Mouse (Mus musculus) regulatory T cell (primary cell): Measurements from ENCODE around the gene Mkln1.

Experiments
- in situ Hi-C: fragments of 300-600 bp; cut with MboI, MseI; formaldehyde crosslinking; loops from one replicate; pipeline ENCODE4 v1.15.1; 2025; ENCODE audit warnings: high pct_unique_total_duplicates

The Mkln1 gene

DNA sequence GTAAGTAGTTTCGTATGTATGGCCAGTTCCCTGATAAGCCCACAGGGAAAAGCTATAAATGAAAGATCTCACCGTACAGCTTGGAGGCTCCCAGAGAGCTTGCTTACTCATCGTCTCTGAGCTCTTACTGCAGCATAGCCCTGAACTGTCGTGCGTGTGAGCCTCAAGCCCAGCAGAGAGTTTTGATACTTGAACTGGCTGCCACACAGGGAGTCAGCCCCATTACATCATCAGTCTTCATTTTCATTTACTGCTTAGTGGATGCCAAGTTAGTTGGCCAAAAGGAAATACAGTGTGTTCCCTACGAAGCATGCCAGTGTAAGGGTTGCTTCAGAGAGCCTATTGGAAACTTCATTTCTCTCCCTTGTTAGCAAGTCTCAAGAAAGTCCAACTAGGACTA is 115.2 kb downstream of the Mkln1 start:
- in situ Hi-C loops = no loop called here

DNA sequence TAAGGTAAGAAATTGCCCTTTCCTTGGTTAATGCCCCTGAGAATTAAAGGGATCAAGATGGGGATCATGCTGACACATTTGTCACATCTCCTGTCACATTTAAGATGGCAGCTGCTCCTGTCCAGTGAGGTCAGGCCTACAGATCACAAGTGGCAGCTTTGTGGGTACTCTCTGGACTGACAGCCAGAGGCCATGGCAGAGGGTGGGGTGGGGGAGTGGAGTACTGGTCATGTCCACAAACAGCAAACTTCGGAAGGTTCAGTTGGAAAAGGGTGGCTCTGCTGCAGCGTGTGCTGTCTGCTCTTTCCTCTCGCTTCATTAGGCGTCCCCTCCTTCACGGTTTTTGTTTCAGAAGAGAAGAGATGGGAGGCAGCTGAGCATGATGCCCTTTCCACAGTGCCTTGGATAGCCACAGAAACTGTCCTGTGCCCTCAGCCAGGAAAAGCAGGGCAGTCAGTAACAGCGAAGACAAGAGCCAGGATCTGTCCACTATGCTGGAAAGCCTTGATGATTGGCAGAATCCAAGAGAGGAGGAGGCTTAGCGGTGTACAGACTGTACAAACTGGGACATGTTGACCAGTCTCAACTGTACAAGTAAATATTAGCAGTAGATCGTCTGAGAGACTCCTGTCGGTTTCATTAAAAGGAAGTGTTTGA is 119.3 kb downstream of the Mkln1 start:
- in situ Hi-C loops = no loop called here

DNA sequence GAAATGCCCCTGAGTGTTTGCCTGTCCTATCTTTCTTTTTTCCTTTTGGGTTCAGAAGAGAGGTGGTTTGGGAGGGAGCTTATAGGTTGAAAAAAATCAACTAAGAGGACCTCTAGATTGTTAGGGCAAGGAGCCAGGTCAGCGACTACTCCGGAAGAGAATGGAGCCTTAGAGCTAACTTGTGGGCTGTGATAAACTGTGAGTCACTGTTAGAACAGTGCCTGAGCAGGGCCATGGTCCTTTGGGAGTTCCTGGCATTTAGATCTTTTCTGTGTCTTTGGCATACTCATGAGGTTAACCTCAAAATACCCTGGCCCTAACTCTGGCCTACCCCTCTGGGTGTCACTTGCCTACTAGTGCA is 119.8 kb downstream of the Mkln1 start:
- in situ Hi-C loops = no loop called here

DNA sequence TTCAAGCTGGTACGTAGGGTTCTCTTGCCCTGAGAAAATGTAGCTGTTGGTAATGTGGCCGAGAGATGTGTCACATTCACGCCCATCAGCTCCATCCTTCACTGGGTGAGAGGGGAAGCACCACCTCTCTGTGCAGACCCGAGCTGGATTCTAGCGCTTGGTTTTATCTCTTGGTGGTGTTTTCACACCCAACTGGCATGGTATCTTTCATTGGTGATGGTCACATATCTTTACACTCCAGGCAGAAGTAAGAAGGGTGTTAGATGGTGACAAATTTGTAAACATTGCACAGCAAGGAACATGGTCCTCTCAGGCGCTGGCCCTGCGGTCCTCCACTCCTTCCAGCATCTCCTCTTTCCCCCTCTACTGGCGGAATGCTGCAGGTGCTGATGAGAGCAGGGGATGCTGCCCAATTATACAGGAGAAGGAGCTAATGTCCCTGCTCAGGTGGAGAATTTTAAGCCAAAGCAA is 120.5 kb downstream of the Mkln1 start:
- in situ Hi-C loops = no loop called here

DNA sequence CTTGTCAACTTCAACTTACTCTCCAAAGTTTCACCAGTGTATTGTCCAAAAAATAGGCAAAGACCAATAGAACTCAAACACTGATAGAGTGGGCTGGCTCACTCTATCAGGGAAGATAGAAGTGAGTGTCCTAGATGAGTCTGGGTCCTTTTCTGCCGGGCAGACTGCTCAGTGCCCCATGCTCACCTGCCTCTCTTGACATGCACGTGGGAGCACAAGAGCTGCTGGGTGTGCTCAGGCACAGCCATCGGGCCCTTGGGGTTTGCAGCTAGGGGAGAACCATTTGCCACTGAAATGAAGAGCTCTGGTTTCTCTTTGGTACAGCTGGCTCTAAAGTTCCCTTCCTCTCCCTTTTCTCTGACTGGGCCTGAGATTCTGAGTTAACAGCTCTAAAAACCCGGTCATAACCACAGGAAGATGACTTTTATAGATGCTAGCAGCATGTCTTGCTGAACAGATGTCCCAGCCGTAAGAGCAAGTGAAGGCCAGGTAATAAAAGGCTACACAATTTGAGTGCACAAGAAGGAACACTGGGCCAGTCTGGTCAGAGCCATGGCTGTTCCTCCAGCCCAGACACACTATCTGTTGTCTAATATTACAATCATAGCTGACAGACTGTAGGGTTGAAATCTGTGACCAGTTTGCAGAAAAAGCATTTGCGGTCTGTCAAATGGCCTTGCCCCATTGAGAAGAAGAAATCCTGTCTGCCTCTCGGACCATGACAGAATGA is 122.1 kb downstream of the Mkln1 start:
- in situ Hi-C loops = no loop called here

DNA sequence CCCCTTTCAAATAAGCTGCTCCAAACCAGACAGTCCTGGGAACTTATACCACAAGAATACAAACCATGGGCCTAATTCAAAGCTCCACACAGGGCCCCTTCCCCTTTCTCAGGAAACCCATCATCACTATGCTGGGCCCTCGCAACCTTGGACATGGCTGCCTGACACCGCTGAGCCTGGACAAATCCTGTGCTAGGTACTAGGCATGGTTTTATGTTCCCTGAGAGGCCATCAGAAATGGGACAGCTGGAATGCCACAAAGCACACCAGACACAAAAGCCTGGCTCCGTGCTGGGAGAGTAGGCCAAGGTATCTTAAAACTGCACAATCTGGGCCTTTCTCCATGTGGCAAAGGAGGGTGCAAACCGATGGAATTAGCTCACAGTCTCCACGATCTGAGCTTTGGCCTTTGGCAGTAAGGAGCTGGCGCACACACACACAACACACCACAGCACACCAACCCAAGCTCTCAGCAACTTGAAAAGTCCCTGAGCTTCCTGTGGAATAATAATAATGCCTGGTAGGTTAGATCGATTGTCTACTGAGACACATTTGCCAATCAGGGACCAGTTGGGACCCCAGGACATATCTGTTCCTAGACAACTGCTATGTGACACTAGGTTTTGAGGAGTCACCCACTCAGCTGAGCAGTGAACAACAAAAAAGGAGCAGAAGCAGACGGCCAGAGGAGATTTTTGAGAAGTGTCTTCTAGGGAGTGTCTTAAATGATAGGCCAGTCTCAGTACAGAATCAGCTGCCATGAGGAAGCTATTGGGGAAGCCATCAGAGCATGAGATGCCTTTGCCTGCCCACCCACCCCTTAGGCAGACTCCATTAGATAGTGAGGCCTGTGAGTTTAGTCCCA is 123.2 kb downstream of the Mkln1 start:
- in situ Hi-C loops = no loop called here

DNA sequence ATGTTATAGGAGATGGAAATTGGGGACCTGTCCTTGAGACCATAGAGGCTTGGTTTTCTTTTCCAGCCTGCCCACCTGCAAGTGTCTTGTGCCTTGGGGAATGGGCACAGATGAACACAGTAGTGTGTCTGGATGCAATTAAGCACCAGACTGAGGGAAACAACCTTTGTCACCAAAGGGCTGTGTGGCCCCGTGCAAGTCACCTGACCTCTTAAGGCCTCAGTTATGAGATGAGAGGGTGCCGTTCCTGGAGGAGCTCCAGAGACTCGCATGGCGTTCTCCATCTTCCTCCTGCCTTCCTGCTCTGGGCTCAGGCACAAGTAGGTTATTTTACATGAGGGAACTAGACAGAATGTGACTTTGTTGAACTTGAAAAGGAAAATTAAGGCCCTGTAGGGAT is 123.9 kb downstream of the Mkln1 start:
- in situ Hi-C loops = no loop called here

DNA sequence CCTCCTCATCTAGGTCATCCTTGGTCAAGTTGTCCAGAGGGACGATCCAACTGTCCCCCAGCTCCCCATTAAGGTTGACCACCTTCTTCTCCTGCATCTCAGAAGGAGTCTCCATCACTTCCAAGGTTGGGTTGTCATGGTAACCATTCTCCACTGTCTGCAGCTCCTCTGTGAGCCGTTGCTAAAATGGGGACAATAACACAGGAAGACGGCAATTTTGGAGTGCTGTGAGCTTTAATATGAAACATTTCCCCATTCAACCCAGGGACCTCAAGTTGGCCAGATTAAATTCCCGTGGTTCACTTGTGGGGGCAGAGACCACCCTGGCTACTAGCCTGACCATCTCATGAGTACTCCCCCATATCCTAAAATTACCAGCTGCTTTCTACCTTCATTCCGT is 124.5 kb downstream of the Mkln1 start:
- in situ Hi-C loops = no loop called here

DNA sequence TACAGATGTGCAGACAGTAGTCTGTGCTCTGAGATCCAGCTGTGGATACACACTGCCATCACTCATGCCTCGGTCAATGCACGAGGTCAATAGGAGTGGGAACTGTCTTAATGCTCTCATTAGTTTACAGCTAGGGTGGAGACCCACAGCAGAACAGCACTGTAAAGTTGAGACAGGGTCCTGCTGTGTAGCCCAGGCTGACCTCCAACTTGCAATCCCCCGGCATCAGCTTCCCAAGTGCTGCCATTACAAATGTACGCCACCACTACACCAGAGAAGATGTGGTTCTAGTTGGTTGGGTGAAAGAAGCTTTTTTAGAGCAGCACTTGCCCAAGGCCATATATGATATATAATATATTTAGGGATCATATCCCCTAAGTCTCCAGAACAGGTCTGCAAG is 125.1 kb downstream of the Mkln1 start:
- in situ Hi-C loops = no loop called here

DNA sequence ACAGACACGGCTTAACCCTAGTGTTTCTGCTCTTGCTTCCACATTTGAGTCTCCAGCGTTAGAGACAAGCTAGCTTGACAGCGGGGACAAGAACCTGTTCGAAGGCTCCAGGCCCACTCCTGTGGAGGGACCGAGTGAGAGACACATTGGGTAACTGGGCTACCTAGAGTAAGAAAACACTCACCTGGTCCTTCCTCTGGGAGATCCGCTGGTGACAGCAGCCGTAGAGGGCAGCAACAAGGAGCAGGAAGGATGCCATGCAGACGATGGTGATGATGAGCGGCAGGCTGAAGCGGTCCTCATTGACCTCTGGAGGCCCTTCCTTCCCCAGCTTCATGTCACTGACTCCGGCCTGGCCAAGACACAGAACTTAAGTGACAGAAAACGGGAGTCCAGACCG is 125.6 kb downstream of the Mkln1 start:
- in situ Hi-C loops = no loop called here

DNA sequence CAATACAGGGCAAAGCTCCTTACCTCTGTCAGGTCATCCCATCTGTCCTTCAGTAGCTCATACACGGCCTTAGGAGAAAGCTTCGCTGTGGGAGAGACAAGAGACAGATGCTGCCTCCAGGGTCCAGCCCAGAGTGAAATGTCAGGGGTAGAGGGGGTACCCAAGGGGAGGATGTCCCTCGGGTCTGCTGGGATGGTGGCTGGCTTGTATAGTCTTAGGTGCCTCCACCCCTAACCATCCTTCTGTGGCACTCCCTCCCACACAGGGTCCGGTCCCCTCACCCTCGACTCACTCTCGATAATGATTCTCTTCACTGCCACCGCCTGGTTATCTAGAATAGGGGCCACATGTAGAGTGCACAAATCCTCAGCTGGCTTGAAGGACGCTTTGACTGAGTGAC is 126.1 kb downstream of the Mkln1 start:
- in situ Hi-C loops = no loop called here

DNA sequence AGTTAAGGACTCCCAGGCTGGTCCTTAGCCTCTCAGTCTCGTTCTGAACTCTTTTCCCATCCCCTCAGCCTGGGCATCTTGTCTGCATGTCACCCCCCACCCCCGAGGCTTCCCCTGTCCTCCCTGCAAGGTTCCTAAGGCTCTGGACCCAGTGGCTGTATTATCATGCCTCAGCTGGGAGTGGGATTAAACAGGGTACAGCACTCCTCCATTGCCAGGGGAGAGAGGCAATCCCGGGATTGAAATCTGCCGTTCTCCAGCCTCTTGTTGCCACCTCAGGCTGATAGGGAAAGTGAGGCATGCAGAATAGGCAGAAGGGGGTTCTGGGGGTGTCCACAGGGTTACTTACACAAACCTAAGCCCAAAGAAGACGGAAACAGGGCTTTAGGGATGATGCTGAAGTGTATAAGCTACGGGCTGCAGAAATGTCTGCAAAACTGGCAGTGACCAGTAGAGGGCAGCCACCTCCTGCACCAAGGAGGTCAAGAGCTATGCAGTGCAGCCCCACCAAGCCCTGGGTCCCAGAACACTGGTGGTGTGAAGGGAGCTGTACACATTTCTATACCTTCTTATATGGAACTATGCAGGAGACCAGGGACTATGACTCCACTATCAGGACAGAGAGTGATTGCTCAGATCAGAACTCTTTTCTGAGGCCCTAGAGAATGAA is 126.8 kb downstream of the Mkln1 start:
- in situ Hi-C loops = no loop called here

DNA sequence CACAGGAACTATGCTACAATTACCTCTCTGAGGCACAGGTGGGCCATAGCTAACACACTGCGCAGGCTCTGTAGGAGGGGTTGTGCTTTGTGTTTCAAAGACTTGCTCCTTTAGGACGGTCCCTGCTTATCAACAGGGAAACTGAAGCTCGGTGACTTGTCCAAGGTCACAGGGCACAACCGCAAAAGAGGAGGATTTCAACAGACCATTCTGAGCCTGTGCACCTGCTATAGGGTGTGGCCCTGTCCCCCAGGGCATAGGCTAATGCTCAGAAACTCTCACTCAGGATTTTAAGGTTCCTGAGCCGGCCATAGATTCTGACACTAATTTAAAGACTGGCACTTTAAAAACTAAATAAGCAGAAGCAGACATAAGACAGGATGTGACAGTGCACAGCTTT is 128.4 kb downstream of the Mkln1 start:
- in situ Hi-C loops = no loop called here

DNA sequence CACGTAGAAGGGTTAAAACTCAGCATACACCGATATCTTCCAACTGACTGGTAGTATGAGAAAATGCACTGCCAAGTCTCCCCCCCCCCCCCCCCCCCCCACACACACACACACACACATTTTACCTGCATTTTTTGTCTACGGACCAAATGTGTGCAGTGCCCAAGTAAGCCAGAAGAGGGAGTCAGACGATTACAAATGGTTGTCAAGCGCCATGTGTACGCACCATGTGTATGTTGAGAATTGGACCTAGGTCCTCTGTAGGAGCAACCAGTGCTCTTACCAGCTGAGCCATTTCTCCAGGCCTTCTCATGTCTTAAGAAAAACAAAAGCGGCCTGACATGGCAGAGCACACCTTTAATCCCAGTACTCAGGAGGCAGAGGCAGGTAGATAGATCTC is 129.4 kb downstream of the Mkln1 start:
- in situ Hi-C loops = no loop called here

DNA sequence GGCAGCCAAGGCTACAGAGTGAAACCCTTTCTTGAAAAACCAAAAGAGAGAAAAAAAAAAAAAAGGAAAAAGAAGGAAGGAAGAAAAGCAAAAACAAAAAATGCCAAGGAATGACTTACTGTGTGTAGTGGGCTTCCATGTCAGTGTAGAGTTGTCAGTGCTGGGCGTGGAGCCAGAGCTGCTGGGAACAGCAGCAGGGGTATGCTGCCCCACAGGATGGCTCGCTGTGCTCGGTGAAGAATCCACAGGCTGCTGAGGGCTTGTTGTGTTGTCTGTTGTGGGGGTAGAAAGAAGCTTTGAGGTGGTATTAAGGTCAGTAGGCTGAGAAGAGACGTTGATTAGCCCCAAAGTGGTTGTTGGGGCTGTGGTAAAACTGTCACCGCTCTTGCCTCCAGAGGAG is 129.8 kb downstream of the Mkln1 start:
- in situ Hi-C loops = no loop called here

DNA sequence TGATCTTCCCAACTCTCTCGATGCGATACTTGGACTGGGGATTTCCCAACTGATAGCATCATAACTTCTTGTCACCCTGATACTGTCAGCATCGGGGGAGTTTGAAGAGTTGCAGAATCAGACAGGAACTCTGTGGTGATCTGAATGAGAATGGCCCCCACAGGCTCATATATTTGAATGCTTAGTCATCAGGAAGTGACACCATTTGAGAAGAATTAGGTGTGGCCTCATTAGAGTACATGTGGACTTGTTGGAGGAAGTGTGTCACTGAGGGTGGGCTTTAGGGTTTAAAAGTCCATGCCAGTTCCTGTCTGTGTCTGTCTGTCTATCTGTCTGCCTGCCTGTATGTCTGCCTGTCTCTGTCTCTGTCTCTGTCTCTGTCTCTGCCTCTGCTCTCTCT is 133.3 kb downstream of the Mkln1 start:
- in situ Hi-C loops = loop anchor here (5.0 kb wide), 1 partner anchor 110 kb away; no protein-coding TSS in a partner anchor

DNA sequence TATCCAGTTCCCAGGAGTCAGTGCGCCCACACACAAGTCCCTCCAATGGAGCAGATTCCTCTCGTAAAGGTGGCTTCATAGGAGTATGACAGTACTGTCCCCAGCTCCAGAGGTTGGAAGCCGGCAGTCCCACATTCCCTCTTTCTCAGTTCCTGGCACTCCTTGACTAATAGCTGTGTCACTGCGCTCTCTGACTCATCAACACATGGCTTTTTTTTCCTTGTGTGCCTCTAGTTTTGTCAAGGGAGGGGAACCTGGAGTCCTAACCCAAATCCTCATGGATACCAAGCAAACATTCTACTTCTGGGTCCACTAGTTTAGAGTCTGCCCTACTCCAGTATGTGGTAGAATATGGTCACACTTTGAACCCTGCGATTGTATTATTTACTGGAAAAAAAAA is 136.2 kb downstream of the Mkln1 start:
- in situ Hi-C loops = loop anchor here (5.0 kb wide), 1 partner anchor 108 kb away; no protein-coding TSS in a partner anchor

DNA sequence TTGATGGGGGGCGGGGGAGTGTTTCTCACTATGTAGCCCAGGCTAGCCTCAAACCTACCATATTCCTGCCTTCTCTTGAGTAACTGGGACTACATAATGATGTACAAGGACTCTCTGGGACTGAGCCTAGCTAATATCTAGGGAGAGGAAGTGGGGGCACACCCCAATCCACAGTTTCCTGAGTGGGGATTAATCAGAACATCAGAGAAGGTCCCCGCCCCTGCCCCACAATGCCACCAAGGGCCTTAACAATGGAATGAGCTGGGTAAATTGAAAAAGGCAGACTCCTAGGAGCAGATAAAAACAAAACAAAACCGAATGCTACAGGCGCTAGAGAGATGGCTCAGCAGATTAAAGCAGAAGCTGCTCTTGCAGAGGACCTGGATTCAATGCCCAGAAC is 138.7 kb downstream of the Mkln1 start:
- in situ Hi-C loops = no loop called here

DNA sequence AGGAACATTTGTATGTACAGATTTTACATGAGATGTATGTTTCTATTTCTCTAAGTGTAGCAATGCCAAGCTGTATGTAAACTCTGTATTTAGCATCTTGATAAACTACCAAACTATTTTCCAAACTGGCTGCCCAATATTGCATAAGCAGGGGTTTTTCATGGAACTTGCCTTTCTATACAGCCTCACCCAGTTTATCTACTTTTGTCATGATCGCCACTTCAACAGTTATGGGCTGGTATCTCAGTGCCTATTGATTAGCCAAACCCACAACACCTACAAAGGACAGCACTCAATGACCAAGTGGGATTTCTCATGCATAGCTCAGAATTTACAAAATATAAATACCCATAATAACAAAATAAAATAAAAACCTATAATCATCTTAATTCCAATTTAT is 139.6 kb downstream of the Mkln1 start:
- in situ Hi-C loops = no loop called here

DNA sequence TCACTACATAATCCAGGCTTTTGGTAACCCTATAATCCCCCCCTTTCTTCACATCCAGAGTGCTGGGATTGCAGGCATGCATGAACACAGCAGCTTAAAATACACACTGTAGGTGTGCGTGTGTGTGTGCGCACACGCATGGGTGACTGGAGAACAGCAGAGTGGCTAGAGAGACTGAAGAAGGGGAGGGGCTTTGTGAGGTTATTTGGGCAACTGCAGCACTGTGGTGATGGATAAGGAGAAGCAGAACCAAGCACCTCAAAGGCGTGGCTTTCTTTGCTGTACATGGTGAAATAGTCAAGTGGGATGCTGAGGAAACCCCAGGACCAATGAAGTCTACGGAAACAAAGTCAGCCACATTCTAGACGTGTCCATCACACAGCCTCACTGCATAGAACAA is 141.5 kb downstream of the Mkln1 start:
- in situ Hi-C loops = no loop called here

DNA sequence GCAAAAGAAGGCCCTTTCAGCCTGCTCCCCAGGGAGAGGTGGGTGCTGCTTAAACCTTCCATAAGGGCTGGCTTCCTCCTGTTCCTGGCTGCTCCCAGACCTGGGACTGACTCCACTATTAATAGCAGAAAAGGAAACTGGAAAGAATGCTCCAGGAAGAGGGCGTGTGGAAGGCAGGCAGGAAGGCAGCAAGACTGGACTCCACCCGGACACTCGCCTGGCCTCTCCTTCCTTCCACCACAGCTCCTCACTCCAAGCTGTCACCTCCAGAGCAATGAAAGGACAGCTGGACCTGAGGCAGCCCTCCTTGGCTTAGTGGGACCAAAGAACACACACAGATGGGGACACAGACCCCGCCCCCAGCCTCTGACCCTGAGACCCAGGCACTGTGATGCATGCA is 145.8 kb downstream of the Mkln1 start:
- in situ Hi-C loops = no loop called here
